Mouse (Mus musculus) T-helper 17 cell (primary cell): ENCODE results near the gene Schip1.

Source experiments
- in situ Hi-C, 2 experiments: fragments of 300-600 bp; cut with MboI, MseI; formaldehyde crosslinking; loops; 1 replicate in 1 of 2; 2 replicates in 1 of 2; pipeline ENCODE4 v1.15.1; 2025; ENCODE audit warnings: high pct_unique_total_duplicates in 2 of 2

Gene Schip1

DNA sequence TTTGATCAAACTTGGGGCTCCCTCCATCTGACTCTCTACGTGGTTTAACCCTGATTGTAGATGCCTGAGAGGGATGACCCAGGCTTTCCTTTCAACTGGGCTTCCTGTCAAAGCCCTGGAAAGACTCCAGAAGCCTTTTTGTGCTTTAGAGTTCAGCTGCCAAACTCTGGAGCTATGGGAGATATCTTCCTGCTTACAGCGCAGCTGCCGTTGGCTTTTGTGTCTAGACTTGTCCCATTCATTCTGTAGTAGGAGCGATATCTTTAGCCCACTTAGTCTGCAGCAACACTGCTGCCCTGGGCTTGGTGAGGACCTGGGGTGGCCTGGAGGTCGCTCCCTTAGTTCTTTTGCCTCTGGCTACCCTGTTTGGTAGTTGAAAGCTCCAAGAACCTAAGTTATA, 56.7 kb downstream of the Schip1 start:
- in situ Hi-C loops, result no loop called here

DNA sequence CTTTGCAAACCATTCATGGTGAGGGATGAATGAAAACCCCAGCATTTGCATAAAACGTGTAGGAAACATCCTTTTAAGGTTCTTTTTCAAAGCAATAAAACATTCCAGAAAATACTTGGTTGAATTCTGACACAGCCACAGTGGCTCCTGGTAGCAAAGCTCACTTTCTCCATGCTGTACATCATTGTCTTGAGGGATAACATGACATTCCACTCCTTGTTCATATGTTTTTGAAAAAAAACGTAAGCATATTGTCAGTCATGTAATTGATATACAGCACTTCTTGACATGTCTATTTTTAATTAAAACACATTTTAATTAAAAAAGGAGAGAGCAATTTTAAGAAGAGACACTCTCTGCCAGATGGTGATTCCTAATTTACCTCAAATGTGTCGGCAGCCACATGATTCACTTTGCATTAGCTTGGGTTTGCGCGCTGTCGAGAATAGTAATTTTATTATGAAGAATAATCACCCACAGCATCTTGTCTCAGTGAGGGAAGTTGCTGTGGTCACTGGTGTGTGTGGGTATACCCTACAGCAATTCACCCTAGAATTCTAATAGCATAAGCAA, 61.8 kb downstream of the Schip1 start:
- in situ Hi-C loops, result no loop called here

DNA sequence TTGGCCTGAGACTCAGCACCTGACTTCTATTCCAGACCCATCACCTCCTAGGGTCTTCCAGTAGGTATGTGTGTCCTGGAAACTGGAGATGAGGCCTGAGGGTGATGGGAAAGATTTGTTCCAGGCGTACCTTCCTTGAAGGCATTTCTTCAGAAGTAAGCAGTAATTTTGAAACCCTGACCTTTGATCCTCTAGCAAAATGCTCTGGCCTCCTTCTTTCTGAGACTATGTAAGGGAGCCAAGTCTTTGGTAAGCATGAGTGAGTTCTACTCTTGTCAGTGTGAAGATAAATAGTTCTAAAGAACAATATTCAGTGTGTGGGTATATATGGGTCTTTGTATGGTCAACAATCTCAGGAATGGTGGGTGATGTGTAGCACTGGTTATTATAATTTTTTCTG, 65.8 kb downstream of the Schip1 start:
- in situ Hi-C loops, result no loop called here

DNA sequence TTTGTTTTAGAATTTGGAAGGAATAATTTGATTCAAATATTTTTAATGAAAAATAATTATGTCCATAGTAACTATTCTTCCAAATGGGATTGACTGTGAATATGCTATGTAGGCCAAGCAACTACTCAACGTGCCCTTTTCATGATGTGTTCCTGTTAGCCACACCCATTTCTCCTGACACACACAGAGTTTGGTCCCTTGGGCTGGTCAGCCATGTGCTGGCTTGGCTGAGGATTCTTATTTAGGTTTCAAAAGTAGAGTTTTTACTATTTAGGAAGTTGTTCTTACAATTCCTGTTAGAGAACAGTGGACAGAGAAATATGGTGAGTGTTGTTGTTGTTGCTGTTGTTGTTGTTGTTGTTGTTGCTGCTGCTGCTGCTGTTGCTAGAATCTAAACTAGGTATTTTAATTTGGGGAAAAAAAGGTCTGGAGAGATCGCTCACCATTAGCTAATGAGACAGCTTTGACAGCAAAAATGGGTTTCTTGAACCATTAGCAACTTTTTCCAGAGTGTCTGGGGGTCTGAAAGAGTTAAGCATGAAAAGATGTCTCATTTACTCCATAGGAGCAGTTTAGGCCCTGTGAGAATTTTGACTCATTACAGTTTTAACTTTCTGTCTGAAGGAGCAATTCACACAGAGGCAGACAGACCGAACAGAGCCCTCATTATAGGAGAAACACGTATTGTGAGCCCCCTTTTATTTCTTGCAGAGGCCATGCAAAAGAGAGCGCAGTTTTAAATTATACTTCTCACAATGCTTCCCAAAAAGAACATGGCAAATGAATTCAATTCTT, 74.4 kb downstream of the Schip1 start:
- in situ Hi-C loops, result no loop called here

DNA sequence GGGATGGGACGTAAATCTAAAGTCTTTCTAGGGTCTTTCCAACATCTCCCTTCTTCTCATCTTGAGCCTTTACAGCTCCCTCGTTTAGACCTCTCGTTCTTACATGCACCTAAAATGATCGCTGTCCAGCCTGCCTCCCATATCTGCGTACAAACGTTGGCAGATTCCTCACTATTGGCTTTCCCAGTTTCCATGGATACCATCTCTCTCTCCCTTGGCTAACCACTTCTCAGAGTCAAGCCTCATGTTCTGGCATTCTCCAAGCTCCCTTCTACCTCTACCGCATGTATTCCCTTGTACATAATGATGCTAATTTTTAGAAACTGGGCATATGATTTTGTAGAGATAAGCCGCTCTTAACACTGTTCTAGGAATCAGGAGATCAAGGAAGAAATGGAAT, 86.1 kb downstream of the Schip1 start:
- in situ Hi-C loops, result no loop called here

DNA sequence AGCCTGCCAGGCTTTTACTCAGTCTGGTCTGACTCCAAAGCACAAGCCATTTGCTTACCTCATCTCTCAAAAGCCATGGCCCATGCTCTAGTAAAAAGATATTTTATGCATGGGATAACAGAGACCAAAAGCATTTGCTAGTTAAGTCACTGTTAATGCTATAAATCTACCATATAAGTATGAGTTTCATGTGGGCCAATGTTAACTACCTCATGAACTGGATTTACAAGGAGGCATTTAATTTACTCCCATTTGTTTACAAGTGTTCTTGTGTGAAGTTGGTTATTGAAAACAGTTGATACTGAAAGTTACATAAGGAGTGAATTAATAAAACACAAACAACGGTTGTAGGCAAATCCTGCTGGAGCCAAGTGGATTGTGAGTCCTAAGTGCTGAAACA, 95.6 kb downstream of the Schip1 start:
- in situ Hi-C loops, result no loop called here

DNA sequence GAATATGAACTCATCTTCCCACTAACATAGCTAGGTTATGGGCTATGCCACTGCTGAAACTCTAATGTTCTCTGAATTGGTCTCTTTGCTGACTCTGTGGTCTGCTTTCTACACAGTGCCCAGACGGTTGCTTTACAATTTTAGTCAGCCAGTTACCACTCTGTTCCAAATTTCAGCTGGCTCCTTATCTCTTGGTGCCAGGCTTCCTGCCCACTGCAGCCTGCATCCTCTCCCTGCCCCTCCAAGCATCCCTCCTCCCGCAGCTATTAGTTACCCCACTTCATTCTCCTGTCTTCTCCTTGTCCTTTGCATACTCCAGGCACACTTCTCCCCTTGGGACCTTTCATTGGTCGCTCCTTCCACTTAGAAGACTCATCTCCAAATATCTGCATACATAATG, 96.2 kb downstream of the Schip1 start:
- in situ Hi-C loops, result no loop called here

DNA sequence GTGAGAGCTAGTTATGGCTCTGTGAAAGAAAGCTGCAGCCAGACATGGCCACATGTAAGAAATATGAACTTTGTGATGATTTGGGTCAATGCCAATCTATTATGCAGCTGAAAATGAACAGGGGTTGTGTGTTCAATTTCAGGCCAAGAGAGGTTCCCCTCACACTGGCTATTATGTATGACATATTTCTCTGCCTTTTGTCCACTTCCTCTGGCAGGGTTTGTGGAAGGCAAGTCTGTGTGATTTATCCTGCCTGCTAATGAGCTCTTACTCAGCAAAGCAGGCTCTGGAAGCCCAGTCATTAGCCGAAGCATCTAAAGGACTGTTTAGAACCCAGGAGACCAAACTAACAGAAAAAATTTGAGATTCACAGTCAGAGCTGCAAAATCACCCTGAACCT, 113.6 kb downstream of the Schip1 start:
- in situ Hi-C loops, result no loop called here

DNA sequence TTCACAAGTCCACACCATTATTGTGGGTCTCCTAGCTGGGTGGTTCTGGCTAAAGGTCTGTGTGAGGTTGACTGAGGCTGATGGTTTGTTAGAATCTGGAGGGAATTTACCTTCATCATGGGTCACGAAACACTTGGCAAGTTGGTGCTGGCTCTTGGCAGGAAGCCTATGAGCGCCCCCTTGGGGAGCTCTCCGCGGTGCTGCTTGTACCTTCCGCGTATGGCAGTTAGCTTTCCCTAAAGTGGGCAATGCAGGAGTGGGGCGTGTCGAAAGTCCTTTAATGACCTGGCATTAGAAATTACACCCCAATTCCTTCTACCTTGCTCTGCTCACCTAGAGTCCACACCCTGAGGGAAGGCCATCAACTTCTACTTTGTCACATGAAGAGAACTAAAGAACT, 122.9 kb downstream of the Schip1 start:
- in situ Hi-C loops, result loop anchor here in 1 of 2 experiments (5.0 kb wide), 1 partner anchor 1740 kb away; no protein-coding TSS in a partner anchor

DNA sequence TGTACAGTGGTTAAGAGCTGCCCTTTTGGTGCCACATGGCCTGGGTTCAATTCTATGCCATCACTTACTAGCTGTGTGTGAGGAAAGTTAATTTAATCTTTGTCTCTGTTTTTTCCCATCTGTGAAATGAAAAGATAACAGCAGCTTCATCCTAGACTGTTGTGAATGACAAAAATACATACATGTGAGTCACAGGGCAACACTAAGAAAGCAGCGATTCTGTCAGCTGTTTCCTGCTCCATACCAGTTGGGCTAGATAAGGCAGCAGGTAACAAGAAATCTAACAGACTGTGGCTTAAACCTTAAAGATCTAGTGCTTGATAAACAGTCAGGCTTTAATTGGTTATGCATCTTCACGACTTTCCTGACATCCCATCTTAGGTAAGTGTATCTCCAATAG, 124.5 kb downstream of the Schip1 start:
- in situ Hi-C loops, result loop anchor here in 1 of 2 experiments (5.0 kb wide), 1 partner anchor 1738 kb away; no protein-coding TSS in a partner anchor

DNA sequence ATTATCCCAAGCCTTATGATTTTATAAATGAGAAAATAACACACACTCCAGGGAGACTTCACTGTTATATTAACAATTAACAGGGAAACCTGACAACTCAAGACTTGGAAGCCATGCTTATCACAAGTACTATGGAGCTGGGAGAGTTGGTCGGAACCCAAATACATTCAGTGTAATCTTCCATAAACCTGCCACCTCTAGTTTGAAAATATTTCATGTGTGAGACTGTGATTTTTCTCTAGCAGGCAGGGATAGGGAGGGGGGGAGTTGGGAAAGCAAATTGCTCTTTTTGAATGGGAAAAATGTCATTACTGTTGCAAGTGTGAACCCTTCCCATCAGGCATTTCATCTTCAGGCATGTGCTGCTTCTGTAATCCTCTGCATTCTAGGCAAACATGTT, 132.3 kb downstream of the Schip1 start:
- in situ Hi-C loops, result no loop called here

DNA sequence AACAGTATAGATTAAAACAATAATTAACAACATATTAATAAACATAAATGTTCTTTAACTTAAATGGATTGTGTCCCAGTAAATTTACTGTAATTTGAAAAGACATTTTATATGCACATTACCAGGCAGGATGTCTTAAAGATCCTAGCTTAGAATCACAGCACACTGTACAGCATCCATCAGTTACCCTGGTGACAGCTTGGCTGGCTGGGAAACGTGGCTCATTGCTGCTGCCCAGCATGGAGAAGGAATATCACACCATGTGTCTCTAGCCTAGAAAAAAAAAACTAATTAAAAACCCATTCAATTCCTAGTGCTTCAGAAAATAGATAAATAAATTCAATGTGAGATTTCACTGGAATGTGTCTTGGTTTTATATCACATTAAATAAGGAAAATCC, 136.6 kb downstream of the Schip1 start:
- in situ Hi-C loops, result no loop called here

DNA sequence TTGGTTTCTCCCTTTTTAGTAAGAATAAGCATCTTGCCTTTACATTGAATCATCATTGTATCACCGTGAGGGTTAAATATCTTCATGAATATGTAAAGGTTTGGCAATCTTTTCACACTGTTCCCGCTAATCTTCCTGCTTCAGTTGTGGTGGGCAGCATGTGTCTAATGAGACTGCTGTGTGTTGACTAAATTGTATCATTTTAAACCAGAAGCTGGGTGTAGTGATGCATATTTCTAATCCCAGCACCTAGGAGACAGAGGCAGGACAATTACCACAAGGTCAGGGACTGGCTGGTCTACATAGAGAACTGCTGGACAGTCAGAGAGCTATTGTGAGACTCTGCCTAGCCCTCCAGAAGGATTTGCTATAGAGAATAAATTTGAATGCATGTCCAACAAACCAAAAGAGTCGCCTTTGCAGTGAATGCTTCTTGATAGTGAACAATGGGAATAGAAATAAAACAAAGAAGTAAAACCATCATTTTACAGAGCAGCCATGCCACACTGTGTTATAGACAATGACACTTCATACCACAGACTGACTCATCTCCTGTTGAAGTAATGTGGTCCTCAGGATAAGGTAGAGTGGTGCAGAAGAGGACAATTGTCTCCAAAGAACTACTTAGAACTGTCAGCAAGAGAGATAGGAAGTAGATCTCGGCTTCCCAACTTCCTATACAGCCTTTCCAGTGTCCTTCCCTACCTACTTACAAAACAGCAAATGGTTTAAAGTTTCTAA, 137.7 kb downstream of the Schip1 start:
- in situ Hi-C loops, result no loop called here

DNA sequence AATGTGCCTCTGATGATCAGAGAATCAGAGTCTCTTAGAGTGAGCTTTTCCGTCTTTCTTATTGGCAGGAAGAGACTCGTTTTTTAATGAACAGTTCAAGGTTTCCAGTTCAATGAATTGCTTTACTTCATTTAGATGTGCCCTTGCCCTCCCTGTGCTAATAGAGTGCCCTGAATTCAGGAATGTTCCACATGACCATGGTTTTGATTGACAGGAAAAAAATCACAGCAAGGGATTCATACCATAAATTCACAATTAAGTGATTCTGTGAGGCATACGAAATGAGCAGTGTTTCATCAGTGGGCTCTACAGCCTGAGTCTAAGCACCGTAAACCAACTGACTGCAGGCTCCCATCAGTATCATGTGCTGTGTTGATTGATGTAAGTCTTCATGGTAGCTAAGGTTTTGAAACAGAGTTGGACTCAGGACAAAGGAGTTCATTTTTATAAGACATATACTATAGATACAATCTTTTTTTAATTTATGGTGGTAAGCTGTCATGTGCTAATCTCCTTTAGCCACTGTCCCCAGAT, 139.4 kb downstream of the Schip1 start:
- in situ Hi-C loops, result no loop called here

DNA sequence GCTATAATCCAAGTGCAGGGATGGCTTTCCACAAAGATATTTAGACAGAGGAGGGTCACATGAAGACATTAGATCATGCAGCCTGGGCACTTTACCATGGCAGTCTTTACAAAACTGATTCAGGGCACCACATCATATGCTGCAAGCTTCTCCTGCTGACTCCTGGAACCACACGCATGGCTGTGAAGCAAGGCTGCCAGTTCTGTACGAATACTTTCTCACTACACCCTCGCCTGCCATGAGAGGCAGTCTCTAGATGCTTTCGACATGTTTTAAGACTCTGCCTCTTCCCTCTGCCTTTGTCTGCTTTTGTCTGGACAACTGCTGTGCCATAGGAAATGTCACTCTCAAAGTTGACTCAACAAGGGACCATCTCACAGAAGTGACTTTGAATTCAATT, 145.8 kb downstream of the Schip1 start:
- in situ Hi-C loops, result no loop called here

DNA sequence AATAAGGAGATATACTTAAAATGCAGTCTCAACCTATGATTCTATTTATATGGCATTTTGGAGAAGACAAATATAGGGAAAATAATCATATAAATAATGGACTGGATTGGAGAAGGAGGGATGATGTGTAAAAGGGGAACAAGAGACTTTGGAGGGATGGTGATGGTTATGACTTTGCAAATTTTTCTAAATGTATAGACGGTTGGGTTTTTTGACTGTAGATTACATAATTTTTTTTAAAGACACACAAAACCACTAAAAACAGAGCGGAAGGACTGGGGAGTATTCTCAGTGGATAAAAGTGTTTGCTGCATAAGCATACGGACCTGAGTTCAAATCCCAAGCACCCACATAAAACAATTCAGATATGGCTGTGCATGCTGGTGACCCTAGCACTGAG, 156.8 kb downstream of the Schip1 start:
- in situ Hi-C loops, result no loop called here

DNA sequence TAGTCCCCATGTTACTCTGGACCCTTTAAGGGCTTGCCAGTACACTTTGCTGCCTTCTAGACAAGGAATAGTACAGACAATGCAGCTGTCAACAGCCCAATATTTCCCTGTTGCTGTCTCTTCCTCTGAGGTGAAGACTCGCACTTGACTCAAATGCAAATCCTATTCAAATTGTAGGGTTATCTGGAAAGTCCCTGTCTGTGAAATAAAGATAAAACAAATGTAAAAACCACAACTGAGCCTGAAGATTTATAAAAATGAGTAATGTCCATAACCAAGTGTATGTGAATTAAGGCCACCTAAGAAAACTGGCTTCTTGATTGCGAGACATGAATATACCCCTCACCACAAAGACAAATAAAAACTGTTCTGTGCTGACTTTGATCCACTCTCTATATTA, 175.3 kb downstream of the Schip1 start:
- in situ Hi-C loops, result no loop called here

DNA sequence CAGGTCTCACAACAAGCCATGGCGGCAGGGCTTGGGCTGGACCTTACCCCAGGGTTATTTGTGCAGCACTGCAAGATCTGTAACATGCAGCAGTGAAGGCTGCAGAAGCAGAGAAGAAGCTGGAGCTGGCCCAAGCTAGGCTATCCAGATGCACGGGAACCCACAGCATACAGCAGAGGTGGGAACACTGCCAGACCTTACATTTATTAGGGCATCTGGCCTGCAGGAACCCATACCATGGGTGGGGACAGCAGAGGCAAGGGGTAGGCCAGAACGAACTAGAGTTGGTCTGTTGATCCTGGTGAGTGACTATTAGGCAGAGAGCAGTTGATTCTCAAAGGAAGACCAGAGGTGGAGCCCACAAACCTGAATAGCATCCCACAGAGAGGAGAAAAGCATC, 178.6 kb downstream of the Schip1 start:
- in situ Hi-C loops, result no loop called here

DNA sequence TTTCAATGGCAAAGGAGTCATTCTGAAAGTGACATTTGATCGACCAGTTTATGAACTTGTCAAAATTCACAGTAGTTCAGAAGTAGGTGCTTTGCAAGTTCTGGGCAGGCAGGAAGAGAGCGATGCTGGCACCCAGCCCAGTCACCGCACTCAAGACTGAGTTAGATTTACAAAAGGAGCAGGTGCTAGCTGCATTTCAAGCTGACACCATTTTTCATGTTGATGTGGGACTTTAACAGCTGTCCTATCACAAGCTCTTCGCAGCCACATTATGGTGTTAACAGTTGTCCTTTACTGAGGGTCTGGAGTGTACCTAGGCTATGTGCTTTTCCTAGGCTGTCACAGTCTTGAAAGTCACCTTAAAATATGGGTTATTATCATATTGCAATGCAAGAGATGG, 181.6 kb downstream of the Schip1 start:
- in situ Hi-C loops, result no loop called here

DNA sequence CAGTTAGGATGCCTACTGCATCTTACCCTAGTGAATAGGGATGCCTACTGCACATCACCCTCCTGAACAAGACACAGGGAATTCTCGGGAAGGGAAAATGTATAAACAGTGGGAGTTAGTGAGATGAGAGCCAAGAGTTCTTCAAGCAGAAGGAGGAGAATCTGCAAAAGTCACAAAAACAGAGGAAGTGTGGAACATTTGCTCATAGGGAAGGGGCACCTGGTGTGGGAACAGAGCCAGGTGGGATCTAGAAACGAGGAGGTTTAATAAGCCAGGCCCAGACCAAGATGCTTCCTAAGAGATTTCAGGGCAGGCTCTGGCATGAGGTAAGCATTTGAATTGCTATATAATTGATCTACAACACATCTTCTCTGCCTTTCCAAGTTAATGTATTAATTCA, 186.0 kb downstream of the Schip1 start:
- in situ Hi-C loops, result no loop called here

DNA sequence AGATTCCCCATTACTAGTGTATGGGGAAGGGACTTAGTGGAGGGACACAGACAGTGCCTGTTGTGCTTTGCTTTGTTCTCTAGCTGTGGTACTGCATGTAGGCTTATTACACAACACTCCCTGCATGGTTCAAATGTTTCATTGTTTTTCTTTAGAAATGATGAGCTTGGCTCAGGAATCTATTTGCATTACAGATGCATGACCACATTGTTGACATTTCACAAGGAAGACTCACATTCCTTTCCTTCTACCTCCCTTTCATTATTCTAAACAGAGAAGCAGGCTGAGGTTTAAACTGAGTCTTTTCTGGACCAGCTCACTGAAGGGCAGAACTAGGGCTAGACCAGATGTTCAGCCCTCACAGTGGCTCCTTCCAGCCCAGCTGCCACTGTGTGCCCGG, 187.7 kb downstream of the Schip1 start:
- in situ Hi-C loops, result no loop called here

DNA sequence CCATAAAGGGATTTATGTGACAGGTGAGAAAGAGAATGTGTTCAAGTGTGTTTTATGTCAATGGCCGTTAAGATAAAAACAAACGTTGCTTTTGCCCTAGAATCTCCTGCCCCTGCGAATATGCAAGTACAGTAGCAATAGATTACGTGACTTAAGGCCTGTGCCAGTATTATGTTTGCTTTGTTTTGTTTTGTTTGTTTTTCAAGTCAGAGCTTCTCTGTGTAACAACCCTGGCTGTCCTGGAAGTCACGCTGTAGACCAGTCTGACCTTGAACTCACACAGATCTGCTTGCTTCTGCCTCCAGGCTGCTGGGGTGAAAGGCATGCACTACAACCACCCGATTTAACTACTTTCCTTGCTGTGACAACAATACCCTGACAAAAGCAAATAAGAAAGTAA, 197.7 kb downstream of the Schip1 start:
- in situ Hi-C loops, result no loop called here

DNA sequence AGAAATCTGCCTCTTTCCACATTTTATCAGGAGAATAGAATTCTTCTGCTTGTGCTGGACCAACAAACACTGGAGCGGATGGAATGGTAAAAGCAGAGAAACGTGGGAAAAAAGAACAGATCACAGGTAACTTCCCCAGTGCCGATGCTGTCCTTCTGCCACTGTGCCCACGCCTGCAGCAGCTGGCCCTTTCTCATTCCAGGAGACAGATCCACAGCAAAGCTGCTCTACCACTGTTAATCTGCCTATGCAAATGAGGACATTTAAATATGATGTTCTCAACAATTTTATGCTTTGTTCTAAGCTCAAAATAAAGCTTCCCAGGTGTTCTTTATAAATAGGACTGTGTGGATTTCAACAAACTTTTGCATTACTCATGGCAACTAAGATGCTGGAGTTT, 203.3 kb downstream of the Schip1 start:
- in situ Hi-C loops, result no loop called here
